Mouse (Mus musculus) olfactory bulb, adult 2 months (tissue): Measurements from ENCODE around the gene Zfp445. TPM values are rescaled to one million over a fixed set of nuclear protein-coding genes. Genes with fewer than 3 reads are reported as not detected.

ENCODE experiments used
- H3K27ac ChIP-seq: fragments of 200-500 bp; 2 replicates; pipeline ENCODE4 v1.5.1; 2012; ENCODE audit warnings: low read depth, low read length; ENCODE audit not compliant: insufficient read depth
- H3K4me1 ChIP-seq: fragments of 200-500 bp; 2 replicates; pipeline ENCODE4 v1.6.1; 2012; ENCODE audit warnings: low read length; ENCODE audit not compliant: control insufficient read depth, insufficient read depth
- H3K4me3 ChIP-seq: fragments of 200-500 bp; 2 replicates; pipeline ENCODE4 v1.5.1; 2012; ENCODE audit warnings: mild to moderate bottlenecking, low read depth, low read length, moderate library complexity; ENCODE audit not compliant: insufficient read depth
- CTCF ChIP-seq: fragments of 200-500 bp; IDR thresholded peaks from 2 replicates; pipeline ENCODE4 v1.5.1; 2012; ENCODE audit warnings: low read depth, mild to moderate bottlenecking, low read length, moderate library complexity; ENCODE audit not compliant: insufficient read depth
- POLR2A ChIP-seq: fragments of 200-500 bp; IDR thresholded peaks from 2 replicates; pipeline ENCODE4 v1.6.1; 2012; ENCODE audit warnings: mild to moderate bottlenecking, low read depth, low read length, moderate library complexity; ENCODE audit not compliant: insufficient read depth
- WGBS: fragments of 180-500 bp; shearing (Covaris S2); methylation state at CpG from one replicate; pipeline ENCODE4 v1.1.7; 2018; 5-methylcytosine and 5-hydroxymethylcytosine counted together
- polyA plus RNA-seq: library from polyadenylated mRNA; stranded (reverse); fragments of >200 nt; gene quantifications from 2 replicates; pipeline ENCODE4 v1.2.4, GENCODE M21; 2012; ENCODE audit warnings: low replicate concordance; ENCODE audit not compliant: missing spikeins, insufficient read depth, insufficient read length

The Zfp445 gene
- polyA plus RNA-seq, 1 experiment: 65.3 TPM

GRCm38 (mm10) chr9:122845621-122846020 is 20.2 kb downstream of the Zfp445 start:
- H3K27ac ChIP-seq: no peak overlapping the region
- WGBS: 80% methylated on average over 3 of the region's 3 CpGs
- H3K4me1 ChIP-seq: no peaks in the 10 kb centered on the region
- no peak for TF ChIP-seq CTCF
- no peak for TF ChIP-seq POLR2A
- H3K4me3 ChIP-seq: no peak overlapping the region

DNA sequence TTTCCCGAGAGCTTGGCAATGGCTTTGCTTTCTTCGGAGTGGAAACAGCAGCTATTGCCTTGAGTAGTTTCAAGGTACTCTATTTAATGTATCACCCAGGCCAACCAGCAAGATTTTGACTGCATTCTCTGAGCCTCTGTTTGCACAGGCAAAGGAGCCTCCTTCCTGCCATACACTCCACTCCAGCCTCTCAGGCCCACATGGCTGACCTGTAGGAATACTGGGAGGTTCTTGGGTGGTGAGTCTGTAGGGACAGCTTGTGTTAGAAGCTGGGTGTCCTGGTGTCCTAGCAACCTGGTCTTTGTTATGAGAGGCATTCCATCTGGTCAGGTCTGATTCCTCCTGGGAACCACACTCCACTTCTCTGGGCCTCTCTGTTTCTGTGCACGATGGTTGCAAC is 22.0 kb downstream of the Zfp445 start, which contains the start of gene Gm35549:
TSS of gene Gm35549 (minus strand) at position 276 of the 400 bp plus-strand sequence.
- Histone ChIP-seq H3K4me3 (no peak within 1 kb of the TSS), H3K27ac (no peak within 1 kb of the TSS), H3K4me1 (no peaks in the 10 kb centered on the region)
- WGBS: 78% methylated on average over 3 of the region's 3 CpGs
- TF ChIP-seq POLR2A (no peak), CTCF (no peak)

DNA sequence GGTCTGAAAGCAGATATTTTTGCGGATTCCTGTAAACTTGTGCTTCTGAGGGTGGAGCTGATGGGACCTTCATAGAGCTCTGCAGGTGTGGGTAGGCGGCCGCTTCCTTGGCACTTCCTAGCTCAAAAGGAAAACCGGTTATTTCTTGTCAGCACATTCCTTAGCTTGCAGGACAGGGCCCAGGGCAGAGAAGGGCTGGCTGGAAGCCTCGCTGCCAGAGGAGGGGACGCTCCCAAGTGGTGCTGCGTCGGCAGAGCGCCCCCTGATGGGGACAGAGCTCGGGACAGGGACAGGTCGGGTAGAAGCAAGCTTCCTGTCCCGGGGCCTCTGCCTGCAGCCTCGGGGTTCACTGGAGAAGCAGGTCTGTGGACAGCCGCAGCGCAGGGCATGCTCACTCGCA is 28.1 kb downstream of the Zfp445 start:
- WGBS: 35% methylated on average over 16 of the region's 16 CpGs

GRCm38 (mm10) chr9:122837216-122837615 is 28.6 kb downstream of the Zfp445 start:
- no peak for TF ChIP-seq POLR2A
- TF ChIP-seq CTCF: no peak
- 76% methylated on average over 4 of the region's 4 CpGs for WGBS
- no peak overlapping the region for H3K4me3 ChIP-seq
- H3K27ac ChIP-seq: peak overlapping the region; percentile 63
- H3K4me1 ChIP-seq: peaks cover 15% of the 10 kb centered on the region

More for the DNA sequence above, 28.1 kb downstream of the Zfp445 start:
- Histone ChIP-seq H3K4me3 (no peak overlapping the region), H3K4me1 (peaks cover 15% of the 10 kb centered on the region), H3K27ac (no peak overlapping the region)
- no peak for TF ChIP-seq CTCF
- TF ChIP-seq POLR2A: no peak

DNA sequence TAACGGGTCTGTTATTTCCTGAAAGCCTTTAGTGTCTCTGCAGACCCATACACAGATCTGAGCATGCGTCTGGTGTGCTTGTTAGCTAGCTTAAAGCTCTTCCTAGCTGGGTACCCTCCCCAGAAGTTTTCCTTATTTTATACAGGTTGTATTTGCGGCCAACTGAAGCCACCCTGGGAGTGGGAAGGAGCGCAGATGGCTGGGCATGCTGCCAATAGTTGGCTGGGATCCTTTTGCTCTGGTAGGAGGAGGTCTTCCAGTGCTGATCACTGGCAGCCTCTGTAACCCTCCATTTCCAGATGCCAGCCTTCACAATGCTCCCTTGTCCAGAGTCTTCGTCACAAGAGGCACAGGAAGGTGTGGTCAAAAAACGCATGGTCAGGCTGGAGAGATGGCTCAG is 29.0 kb downstream of the Zfp445 start:
- WGBS: 13% methylated on average over 6 of the region's 6 CpGs
- H3K27ac ChIP-seq: peak overlapping the region; percentile 63
- peaks cover 15% of the 10 kb centered on the region for H3K4me1 ChIP-seq
- H3K4me3 ChIP-seq: no peak overlapping the region
- TF ChIP-seq CTCF (no peak), POLR2A (no peak)

- Histone ChIP-seq H3K27ac (peak overlapping the region; percentile 59), H3K4me3 (no peak overlapping the region), H3K4me1 (peaks cover 15% of the 10 kb centered on the region)
- no peak for TF ChIP-seq POLR2A
- TF ChIP-seq CTCF: no peak
- WGBS: 28% methylated on average over 9 of the region's 9 CpGs
Observed at GRCm38 (mm10) chr9:122836126-122836525, 29.7 kb downstream of the Zfp445 start.

DNA sequence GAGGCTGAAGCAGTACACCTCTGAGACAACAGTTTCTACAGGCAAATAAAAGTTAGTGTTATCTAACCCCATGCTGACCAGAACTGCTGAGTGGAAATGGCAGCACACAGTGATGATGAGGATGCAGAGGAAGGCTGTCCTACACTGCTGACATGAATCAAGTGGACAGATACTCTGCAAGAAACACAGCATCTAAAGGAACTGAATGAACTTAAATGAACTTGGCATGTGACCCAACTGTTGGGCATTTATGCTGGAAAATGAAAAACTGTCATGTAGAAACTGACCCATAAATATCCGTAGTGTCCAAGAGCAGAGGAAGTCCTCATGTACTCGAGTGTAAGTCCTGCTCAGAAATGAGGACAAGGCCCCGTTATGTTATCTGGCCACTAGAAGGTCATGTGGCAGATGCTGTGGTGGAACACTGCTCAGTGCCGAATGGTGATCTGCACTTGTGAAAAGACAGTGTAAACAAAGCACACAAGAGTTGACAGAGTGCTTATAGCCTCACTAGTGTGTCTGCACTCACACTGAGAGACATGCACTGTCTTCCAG is 35.9 kb downstream of the Zfp445 start:
- 81% methylated on average over 4 of the region's 4 CpGs for WGBS
- no peak overlapping the region for H3K27ac ChIP-seq
- no peak overlapping the region for H3K4me3 ChIP-seq
- TF ChIP-seq POLR2A (no peak), CTCF (no peak)
- H3K4me1 ChIP-seq: no peaks in the 10 kb centered on the region

- H3K4me1 ChIP-seq: no peaks in the 10 kb centered on the region
- TF ChIP-seq CTCF (no peak), POLR2A (no peak)
- H3K4me3 ChIP-seq: no peak overlapping the region
- 94% methylated on average over 4 of the region's 4 CpGs for WGBS
- no peak overlapping the region for H3K27ac ChIP-seq
Observed at GRCm38 (mm10) chr9:122826743-122827142, 39.1 kb downstream of the Zfp445 start.

DNA sequence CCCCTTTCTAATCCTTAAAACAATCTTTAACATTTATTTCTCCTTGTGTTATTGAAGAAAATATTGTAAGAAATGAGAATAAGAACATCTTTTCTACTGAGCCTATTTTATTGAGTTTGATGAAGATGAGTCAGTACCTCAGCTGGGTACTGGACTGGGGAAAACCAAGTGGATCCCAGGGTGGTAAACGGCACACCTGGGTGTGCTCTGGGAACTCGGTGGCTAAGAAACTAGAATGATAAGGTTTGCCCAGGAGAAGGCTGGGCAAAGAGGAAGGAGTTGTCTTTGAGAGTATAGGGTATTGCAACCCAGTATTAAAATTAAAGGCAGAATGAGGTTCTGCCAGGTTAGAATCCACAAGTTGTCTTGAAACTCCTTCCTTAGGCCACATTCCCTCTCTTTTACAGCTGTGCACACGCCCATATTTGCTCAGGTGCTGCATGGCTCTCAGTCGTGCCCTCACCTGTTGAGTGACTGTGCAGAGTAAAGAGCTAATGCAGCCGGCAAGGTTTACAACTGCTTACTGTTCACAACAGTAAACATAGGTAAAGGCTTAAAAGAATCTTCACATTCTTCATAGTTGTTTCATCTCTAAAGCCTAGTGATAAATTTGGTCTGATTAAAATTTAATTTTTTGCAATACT is 42.3 kb downstream of the Zfp445 start:
- Histone ChIP-seq H3K27ac (no peak overlapping the region), H3K4me3 (no peak overlapping the region), H3K4me1 (no peaks in the 10 kb centered on the region)
- TF ChIP-seq CTCF (no peak), POLR2A (no peak)
- WGBS: 90% methylated on average over 5 of the region's 5 CpGs
